Mouse (Mus musculus): ENCODE measurements at regions not wholly inside any gene's neighbourhood (a gene's known extent, or its start where the extent isn't known, plus 50 kb on each side); places are given as distances from the start of the nearest gene placed in this dataset.

GRCm38 (mm10) chr16:52747744-52748143 is 293.9 kb upstream of the Alcam start:
- DNase-seq (ENCODE audit: low read depth, low spot score) = no peak

GRCm38 (mm10) chr16:52746186-52746585 is 292.3 kb upstream of the Alcam start:
- no peak for DNase-seq (ENCODE audit: low read depth, low spot score)

- no peak for DNase-seq (ENCODE audit: low read depth, low spot score)
Observed at GRCm38 (mm10) chr16:52744720-52745119, 290.8 kb upstream of the Alcam start.

GRCm38 (mm10) chr16:52742166-52742565 is 288.3 kb upstream of the Alcam start:
- DNase-seq (ENCODE audit: low read depth, low spot score) = no peak

- DNase-seq (ENCODE audit: low read depth, low spot score) = no peak
Observed at GRCm38 (mm10) chr16:52726120-52726844, 272.4 kb upstream of the Alcam start.

GRCm38 (mm10) chr16:52718231-52718932 is 264.5 kb upstream of the Alcam start:
- DNase-seq (ENCODE audit: low read depth, low spot score) = no peak

- no peak for DNase-seq (ENCODE audit: low read depth, low spot score)
Observed at GRCm38 (mm10) chr16:52690272-52690671, 236.4 kb upstream of the Alcam start.

- DNase-seq (ENCODE audit: low read depth, low spot score) = no peak
Observed at GRCm38 (mm10) chr16:52654825-52655224, 201.0 kb upstream of the Alcam start.
